Mouse (Mus musculus) frontal cortex, postnatal 25 days (tissue): ENCODE data around the gene B230104I21Rik.

ENCODE experiments used
- DNase-seq, 2 experiments: peaks; one replicate each; pipeline ENCODE4 v3.0.0; 2022; ENCODE audit warnings: low spot score in 2 of 2

B230104I21Rik gene

GRCm38 (mm10) chr4:154348197-154348786 is 12.4 kb downstream of the B230104I21Rik start:
- DNase-seq: no peak

- DNase-seq: no peak
These were observed 16.3 kb downstream of the B230104I21Rik start for GRCm38 (mm10) chr4:154352246-154352645.

- no peak for DNase-seq
These were observed 19.5 kb downstream of the B230104I21Rik start for GRCm38 (mm10) chr4:154355408-154355807.

- DNase-seq: no peak
These were observed 22.4 kb downstream of the B230104I21Rik start for GRCm38 (mm10) chr4:154358370-154358769.

- DNase-seq: no peak
These were observed 22.9 kb downstream of the B230104I21Rik start for GRCm38 (mm10) chr4:154358816-154359215.

GRCm38 (mm10) chr4:154359762-154360300 is 23.9 kb downstream of the B230104I21Rik start:
- no peak for DNase-seq

GRCm38 (mm10) chr4:154360441-154360840 is 24.5 kb downstream of the B230104I21Rik start:
- no peak for DNase-seq

- DNase-seq: no peak
These were observed 24.9 kb downstream of the B230104I21Rik start for GRCm38 (mm10) chr4:154360850-154361249.

- DNase-seq: no peak
These were observed 28.8 kb downstream of the B230104I21Rik start for GRCm38 (mm10) chr4:154364752-154365151.

- DNase-seq: no peak
These were observed 30.9 kb downstream of the B230104I21Rik start for GRCm38 (mm10) chr4:154366836-154367235.

GRCm38 (mm10) chr4:154369089-154369488 is 33.2 kb downstream of the B230104I21Rik start:
- DNase-seq: no peak

- DNase-seq: no peak
These were observed 34.9 kb downstream of the B230104I21Rik start for GRCm38 (mm10) chr4:154370841-154371240.

- no peak for DNase-seq
These were observed 35.8 kb downstream of the B230104I21Rik start for GRCm38 (mm10) chr4:154371542-154372247.

GRCm38 (mm10) chr4:154375939-154376625 is 40.2 kb downstream of the B230104I21Rik start:
- no peak for DNase-seq

GRCm38 (mm10) chr4:154378876-154379275 is 42.9 kb downstream of the B230104I21Rik start:
- no peak for DNase-seq

GRCm38 (mm10) chr4:154385208-154385607 is 49.3 kb downstream of the B230104I21Rik start:
- DNase-seq: no peak

GRCm38 (mm10) chr4:154385918-154386317 is 50.0 kb downstream of the B230104I21Rik start:
- DNase-seq: no peak

- DNase-seq: no peak
These were observed 50.9 kb downstream of the B230104I21Rik start for GRCm38 (mm10) chr4:154386810-154387209.

- no peak for DNase-seq
These were observed 53.7 kb downstream of the B230104I21Rik start for GRCm38 (mm10) chr4:154389641-154390040.

- DNase-seq: no peak
These were observed 54.6 kb downstream of the B230104I21Rik start for GRCm38 (mm10) chr4:154390333-154391080.

- DNase-seq: no peak
These were observed 56.7 kb downstream of the B230104I21Rik start for GRCm38 (mm10) chr4:154392641-154393040.
